Mouse (Mus musculus) G1E (cell line): ENCODE data around the gene Lsm12. TPM values are rescaled to one million over a fixed set of nuclear protein-coding genes. Genes with fewer than 3 reads are reported as not detected.
A peak's percentile ranks its signal among the peaks of the same experiment; 100 is the strongest.
"Not testable (repeated sequence)": the region's sequence is repeated elsewhere in the genome, so short reads cannot be mapped to it uniquely, and the experiment has no call there.

Source experiments
- ATAC-seq: 2 replicates; pipeline ENCODE4 v1.8.0; 2016; ENCODE audit warnings: mild to moderate bottlenecking; ENCODE audit not compliant: insufficient number of reproducible peaks, poor library complexity, low FRiP score, severe bottlenecking; ENCODE audit errors: extremely low read depth
- DNase-seq: peaks from one replicate; pipeline ENCODE4 v3.0.0; 2012; ENCODE audit warnings: low spot score
- H3K27me3 ChIP-seq: 2 replicates; pipeline ENCODE4 v1.6.1; 2012; ENCODE audit warnings: mild to moderate bottlenecking, low read length, inconsistent platforms; ENCODE audit not compliant: insufficient read depth
- H3K36me3 ChIP-seq: replicated peaks from 2 replicates; pipeline ENCODE3; 2012; ENCODE audit warnings: mild to moderate bottlenecking, inconsistent platforms
- H3K4me1 ChIP-seq: 2 replicates; pipeline ENCODE4 v1.6.1; 2012; ENCODE audit warnings: low read depth, low read length, inconsistent platforms, mixed read lengths; ENCODE audit not compliant: insufficient read depth
- H3K4me3 ChIP-seq: 2 replicates; pipeline ENCODE4 v1.5.1; 2012; ENCODE audit warnings: low read depth, mild to moderate bottlenecking, inconsistent platforms, low read length, moderate library complexity, mixed read lengths
- H3K9me3 ChIP-seq: replicated peaks from 2 replicates; pipeline ENCODE4 v1.6.1; 2012; ENCODE audit warnings: inconsistent platforms
- CTCF ChIP-seq: IDR thresholded peaks from 2 replicates; pipeline ENCODE4 v1.5.1; 2012; ENCODE audit warnings: low read depth, low read length, inconsistent platforms, mixed read lengths
- GATA1 ChIP-seq: IDR thresholded peaks from 2 replicates; pipeline ENCODE4 v1.6.1; 2012; ENCODE audit warnings: borderline replicate concordance, low read length, inconsistent platforms, mixed read lengths
- GATA2 ChIP-seq: IDR thresholded peaks from 2 replicates; pipeline ENCODE4 v1.6.1; 2012; ENCODE audit warnings: low read depth, low read length, inconsistent platforms, borderline replicate concordance
- POLR2AphosphoS5 ChIP-seq: IDR thresholded peaks from 2 replicates; pipeline ENCODE4 v1.6.1; 2012; ENCODE audit warnings: low read depth, low read length, inconsistent platforms; ENCODE audit not compliant: insufficient replicate concordance
- TAL1 ChIP-seq: conservative IDR thresholded peaks from 2 replicates; pipeline ENCODE4 v1.6.1; 2012; ENCODE audit warnings: low read depth, low read length, inconsistent platforms, mixed read lengths
- polyA plus RNA-seq: library from polyadenylated mRNA; stranded (reverse); fragments of >175 nt; gene quantifications from 2 replicates; pipeline ENCODE4 v1.2.3, GENCODE M21; 2012
- total RNA-seq, 2 experiments: library from RNA; stranded (forward) in 1 of 2; stranded (reverse) in 1 of 2; fragments of 200-1000 nt in 1 of 2; fragments of >200 nt in 1 of 2; fragmentation: Nextera tagmentation in 1 of 2; gene quantifications; 2 replicates each; pipeline ENCODE4 v1.2.3; 2014 to 2017

The Lsm12 gene
- total and polyA plus RNA-seq, 3 experiments, result 51.8 to 160 (median 136) TPM

DNA sequence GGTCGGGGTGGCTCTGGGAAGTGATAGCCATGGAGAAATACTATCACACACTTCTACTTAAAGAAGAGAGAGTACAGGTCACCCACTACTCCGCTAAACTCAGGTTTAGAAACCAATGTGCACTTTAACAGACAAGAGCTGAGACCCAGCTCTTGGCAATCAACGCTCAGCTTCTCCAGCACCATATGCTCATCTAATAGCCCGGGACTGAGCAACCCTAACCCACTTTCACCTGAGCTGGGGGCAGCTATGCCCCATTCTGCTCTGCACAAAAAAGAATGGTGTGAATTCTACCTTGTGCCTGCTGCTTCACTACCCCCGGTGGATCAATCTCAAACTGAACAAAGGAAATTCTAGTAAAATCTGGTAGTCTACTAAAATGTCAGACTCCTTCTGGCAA lies 17.6 kb downstream of the Lsm12 start:
- no peak for ATAC-seq
- peaks cover 97% of the 10 kb centered on the region for H3K36me3 ChIP-seq

DNA sequence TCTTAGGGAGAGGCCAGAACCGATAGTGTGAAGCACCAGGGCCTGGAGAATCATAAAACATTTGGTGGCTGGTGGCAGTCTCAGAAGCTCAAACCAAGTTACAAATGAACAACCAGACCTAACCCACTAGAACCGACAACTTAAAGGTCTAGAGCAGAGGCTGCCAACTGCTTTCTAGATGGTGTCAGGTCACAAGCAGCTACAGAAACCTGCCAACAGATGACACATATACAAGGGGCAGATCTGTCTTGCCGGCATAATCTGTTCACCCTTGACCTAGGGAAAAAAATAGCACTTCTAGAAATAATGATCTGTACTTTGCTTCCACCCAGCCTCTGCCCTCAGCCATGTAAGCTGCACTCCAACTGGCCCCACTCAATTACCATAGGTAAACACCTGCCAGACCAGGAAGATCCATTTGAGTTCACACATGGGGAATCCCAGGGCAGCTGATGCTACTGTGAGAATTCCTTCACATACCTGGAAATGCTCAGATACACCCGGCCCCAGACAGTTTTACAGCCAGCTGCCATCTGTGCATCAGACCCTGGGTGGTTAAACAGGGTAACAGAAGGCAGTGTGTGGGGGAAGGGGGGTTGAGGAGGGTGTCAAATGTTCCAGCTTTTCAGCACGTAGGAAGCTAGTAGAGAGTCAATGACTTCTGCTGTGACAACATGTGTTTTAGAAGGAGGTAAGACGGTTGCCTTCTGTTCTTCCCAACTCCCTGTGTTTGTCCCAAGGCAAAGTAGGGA lies 18.9 kb downstream of the Lsm12 start:
- DNase-seq (no peak), ATAC-seq (no peak)
- Histone ChIP-seq H3K4me3 (no peak overlapping the region), H3K4me1 (peaks cover 4% of the 10 kb centered on the region), H3K9me3 (no peaks in the 10 kb centered on the region), H3K27me3 (no peaks in the 10 kb centered on the region), H3K36me3 (peaks cover 96% of the 10 kb centered on the region)
- no peak for TF ChIP-seq CTCF
- TF ChIP-seq GATA1, result no peak
- no peak for TF ChIP-seq TAL1
- no peak for TF ChIP-seq GATA2
- no peak for TF ChIP-seq POLR2AphosphoS5

More for the DNA sequence above, 17.6 kb downstream of the Lsm12 start:
- peaks cover 4% of the 10 kb centered on the region for H3K4me1 ChIP-seq
- H3K9me3 ChIP-seq, result no peaks in the 10 kb centered on the region
- H3K27me3 ChIP-seq, result no peaks in the 10 kb centered on the region
- H3K4me3 ChIP-seq, result no peak overlapping the region
- TF ChIP-seq POLR2AphosphoS5, result no peak
- no peak for TF ChIP-seq GATA1
- no peak for TF ChIP-seq CTCF
- no peak for TF ChIP-seq GATA2
- no peak for TF ChIP-seq TAL1
- DNase-seq, result no peak

DNA sequence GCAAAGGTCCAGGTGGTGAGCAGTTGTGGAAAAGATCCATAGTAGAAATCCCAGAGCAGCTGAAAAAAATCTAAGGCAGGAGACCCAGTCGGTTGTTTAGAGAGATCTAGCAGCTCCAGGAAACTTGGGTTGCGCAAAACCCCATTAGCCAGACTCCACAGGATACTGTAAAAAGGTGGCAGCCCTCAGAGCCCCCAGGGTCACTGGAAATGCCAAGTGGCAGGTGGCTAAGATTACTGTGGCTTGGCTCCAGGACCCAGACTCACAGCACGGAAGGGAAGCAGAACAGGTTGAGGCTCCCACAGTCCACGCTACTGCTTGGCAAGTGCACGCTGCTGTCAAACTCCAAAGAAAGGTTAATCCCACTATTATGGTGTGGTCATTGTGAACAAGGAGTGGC lies 25.3 kb downstream of the Lsm12 start:
- Histone ChIP-seq H3K4me3 (no peak overlapping the region), H3K4me1 (peaks cover 17% of the 10 kb centered on the region), H3K9me3 (no peaks in the 10 kb centered on the region), H3K27me3 (no peaks in the 10 kb centered on the region), H3K36me3 (peaks cover 54% of the 10 kb centered on the region)
- TF ChIP-seq GATA2, result no peak
- ATAC-seq (no peak), DNase-seq (no peak)

DNA sequence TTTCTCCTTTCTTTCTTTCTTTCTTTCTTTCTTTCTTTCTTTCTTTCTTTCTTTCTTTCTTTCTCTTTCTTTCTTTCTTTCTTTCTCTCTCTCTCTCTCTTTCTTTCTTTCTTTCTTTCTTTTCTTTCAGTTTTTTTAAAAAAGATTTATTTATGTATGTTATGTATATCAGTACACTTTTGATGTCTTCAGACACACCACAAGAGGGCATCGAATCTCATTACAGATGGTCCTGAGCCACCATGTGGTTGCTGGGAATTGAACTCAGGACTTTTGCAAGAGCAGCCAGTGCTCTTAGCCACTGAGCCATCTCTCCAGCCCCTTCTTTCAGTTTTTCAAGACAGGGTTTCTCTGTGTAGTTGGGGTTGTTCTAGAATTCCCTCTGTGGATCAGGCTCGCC lies 27.1 kb downstream of the Lsm12 start:
- H3K9me3 ChIP-seq, ATAC-seq, H3K4me3 ChIP-seq, H3K27me3 ChIP-seq, DNase-seq: not testable (repeated sequence)
- Histone ChIP-seq H3K36me3 (peaks cover 55% of the 10 kb centered on the region), H3K4me1 (peaks cover 23% of the 10 kb centered on the region)

DNA sequence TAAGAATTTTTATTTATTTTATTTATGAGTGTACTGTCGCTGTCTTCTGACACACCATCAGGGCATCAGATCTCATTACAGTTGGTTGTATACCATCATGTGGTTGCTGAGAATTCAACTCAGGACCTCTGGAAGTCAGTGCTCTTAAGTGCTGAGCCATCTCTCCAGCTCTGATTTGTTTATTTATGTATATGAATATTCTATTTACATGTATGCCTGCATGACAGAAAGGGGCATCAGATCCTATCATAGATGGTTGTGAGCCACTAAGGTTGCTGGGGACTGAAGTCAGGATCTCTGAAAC lies 28.4 kb downstream of the Lsm12 start:
- DNase-seq, result no peak
- TF ChIP-seq GATA2 (no peak), POLR2AphosphoS5 (no peak), GATA1 (no peak), TAL1 (no peak), CTCF (no peak)
- peaks cover 51% of the 10 kb centered on the region for H3K36me3 ChIP-seq
- H3K4me3 ChIP-seq, result no peak overlapping the region; the same call in 1 of the 2 replicates
- H3K9me3 ChIP-seq, result no peaks in the 10 kb centered on the region
- H3K4me1 ChIP-seq, result peaks cover 23% of the 10 kb centered on the region
- no peaks in the 10 kb centered on the region for H3K27me3 ChIP-seq
- no peak for ATAC-seq

DNA sequence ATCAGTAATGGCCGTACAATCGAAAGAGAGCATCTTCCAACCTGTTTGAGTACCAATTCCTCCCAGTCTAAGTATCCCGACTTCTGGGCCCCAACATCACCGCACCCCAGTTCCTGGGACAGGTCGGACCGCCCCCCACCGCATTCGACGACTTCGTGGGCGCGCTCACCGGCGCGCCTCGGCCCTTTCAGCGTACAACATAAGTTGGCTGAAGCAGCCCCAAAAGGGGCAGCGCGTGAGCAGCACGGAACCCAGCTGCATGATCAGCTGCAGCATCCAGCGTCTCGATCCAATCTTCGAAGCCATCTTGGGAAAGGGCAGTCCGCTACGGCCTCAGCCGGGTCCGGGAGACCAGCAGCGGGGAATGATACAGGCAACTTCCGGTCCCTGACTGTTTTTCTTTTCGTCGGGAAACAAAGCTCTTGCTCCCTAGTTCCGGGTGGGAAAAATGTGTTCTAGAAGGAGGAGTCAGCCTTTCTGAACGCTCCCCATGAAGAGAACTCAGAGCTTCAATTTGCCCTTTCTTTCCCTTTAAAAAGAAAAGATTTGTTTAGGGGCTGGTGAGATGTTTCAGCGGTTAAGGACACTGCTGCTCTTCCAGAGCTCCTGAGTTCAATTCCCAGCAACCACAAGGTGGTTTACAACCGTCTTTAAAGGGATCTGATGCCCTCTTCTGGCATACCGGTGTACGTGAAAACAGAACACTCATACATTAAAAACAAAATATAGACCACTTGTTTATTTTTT lies 28.9 kb downstream of the Lsm12 start, which contains the start of gene Tmem101:
Gene Tmem101 (minus strand): TSS at position 366 of the 747 bp plus-strand sequence.
- DNase-seq (peak; percentile 82), ATAC-seq (peak; percentile 73)
- Histone ChIP-seq H3K36me3 (peaks cover 48% of the 10 kb centered on the region), H3K4me1 (peaks cover 23% of the 10 kb centered on the region), H3K27me3 (no peaks in the 10 kb centered on the region), H3K9me3 (no peaks in the 10 kb centered on the region), H3K4me3 (peak within 1 kb of the TSS; percentile 87)
- TF ChIP-seq GATA2, result no peak
- TF ChIP-seq POLR2AphosphoS5, result no peak
- no peak for TF ChIP-seq TAL1
- no peak for TF ChIP-seq CTCF
- TF ChIP-seq GATA1, result no peak

DNA sequence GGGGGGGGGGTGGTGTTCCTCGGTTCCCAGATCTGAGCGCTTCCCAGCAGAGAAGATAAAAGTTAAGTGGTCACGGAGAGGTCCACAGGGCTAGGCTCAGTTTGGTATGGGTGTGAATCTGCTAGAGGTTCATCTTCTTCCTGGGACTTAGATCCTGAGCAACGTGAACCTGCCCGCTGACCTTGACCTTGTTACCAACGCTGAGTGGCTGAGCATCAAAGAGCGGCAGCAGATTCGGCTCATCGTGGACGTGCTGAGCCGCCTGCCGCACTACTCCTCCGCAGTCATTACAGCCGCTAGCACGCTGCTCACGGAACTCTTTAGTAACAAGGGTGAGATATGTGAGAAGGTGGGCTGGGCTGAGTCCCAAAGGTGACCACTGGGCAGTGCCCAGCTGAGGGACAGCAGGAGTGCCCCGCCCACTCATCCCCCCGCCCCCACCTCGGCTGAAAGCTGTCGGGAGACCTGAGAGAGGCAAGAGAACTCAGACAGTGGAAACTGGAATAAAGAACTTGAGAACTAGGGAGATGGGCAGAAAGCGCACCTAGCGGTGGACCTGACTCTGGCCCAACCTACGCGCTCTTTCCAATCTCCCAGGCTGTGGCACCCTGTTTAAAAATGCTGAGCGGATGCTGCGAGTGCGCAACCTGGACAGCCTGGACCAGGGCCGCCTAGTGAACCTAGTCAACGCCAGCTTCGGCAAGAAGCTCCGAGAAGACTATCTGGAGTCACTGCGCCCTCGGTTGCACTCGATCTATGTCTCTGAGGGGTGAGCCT lies 37.7 kb downstream of the Lsm12 start:
- no peak overlapping the region for H3K4me3 ChIP-seq

More for the DNA sequence above, 37.7 kb downstream of the Lsm12 start:
- peaks cover 52% of the 10 kb centered on the region for H3K27me3 ChIP-seq
- TF ChIP-seq CTCF (no peak), POLR2AphosphoS5 (no peak), GATA1 (no peak), TAL1 (no peak), GATA2 (no peak)
- H3K36me3 ChIP-seq, result peaks cover 4% of the 10 kb centered on the region
- H3K9me3 ChIP-seq, result peaks cover 9% of the 10 kb centered on the region
- DNase-seq, result no peak
- no peak for ATAC-seq
- H3K4me1 ChIP-seq, result peaks cover 14% of the 10 kb centered on the region
